Mouse (Mus musculus): Measurements from ENCODE around the gene Slc2a13. TPM values are rescaled to one million over a fixed set of nuclear protein-coding genes. Genes with fewer than 3 reads are reported as not detected.

Slc2a13 gene
- total and polyA plus RNA-seq, 2 experiments from 2014 or later, result 0.33 to 1.6 TPM

- Histone ChIP-seq H3K27ac (ENCODE audit: low read depth) (no peak overlapping the region), H3K9me3 (replicated peaks; ENCODE audit: control insufficient read depth, low read length) (no peaks in the 10 kb centered on the region), H3K4me1 (ENCODE audit: control insufficient read depth, insufficient read depth) (no peaks in the 10 kb centered on the region), H3K4me3 (ENCODE audit: low read depth, low read length) (no peak overlapping the region), H3K36me3 (replicated peaks; ENCODE audit: control insufficient read depth, insufficient read depth, low read length) (no peaks in the 10 kb centered on the region), H3K27me3 (ENCODE audit: control insufficient read depth, insufficient read depth, low read length) (no peaks in the 10 kb centered on the region), H3K9ac (replicated peaks; ENCODE audit: low read depth, low read length) (no peak overlapping the region), H3K4me2 (ENCODE audit: low read depth, low read length) (no peak overlapping the region)
- no peak for ATAC-seq (ENCODE audit: insufficient read depth, low read depth)
- no peak for TF ChIP-seq CTCF (IDR thresholded peaks at IDR 0.05; ENCODE audit: low read depth)
- TF ChIP-seq EP300 (IDR thresholded peaks at IDR 0.05; ENCODE audit: low read depth), result no peak
- no peak for DNase-seq (ENCODE audit: low spot score)
- 74% methylated on average over 4 of the region's 4 CpGs for WGBS
Measured at GRCm38 (mm10) chr15:91544586-91544985, 28.5 kb downstream of the Slc2a13 start.

GRCm38 (mm10) chr15:91538439-91538838, 34.6 kb downstream of the Slc2a13 start:
- Histone ChIP-seq H3K27ac (ENCODE audit: low read depth) (no peak overlapping the region), H3K27me3 (ENCODE audit: control insufficient read depth, insufficient read depth, low read length) (no peaks in the 10 kb centered on the region), H3K36me3 (replicated peaks; ENCODE audit: control insufficient read depth, insufficient read depth, low read length) (no peaks in the 10 kb centered on the region), H3K4me3 (ENCODE audit: low read depth, low read length) (no peak overlapping the region), H3K4me1 (ENCODE audit: control insufficient read depth, insufficient read depth) (no peaks in the 10 kb centered on the region), H3K9me3 (replicated peaks; ENCODE audit: control insufficient read depth, low read length) (no peaks in the 10 kb centered on the region), H3K4me2 (ENCODE audit: low read depth, low read length) (no peak overlapping the region), H3K9ac (replicated peaks; ENCODE audit: low read depth, low read length) (no peak overlapping the region)
- ATAC-seq (ENCODE audit: insufficient read depth, low read depth) (no peak), DNase-seq (ENCODE audit: low spot score) (no peak)
- TF ChIP-seq EP300 (IDR thresholded peaks at IDR 0.05; ENCODE audit: low read depth) (no peak), CTCF (IDR thresholded peaks at IDR 0.05; ENCODE audit: low read depth) (no peak)

GRCm38 (mm10) chr15:91526876-91527275, 46.2 kb downstream of the Slc2a13 start:
- no peak for ATAC-seq (ENCODE audit: insufficient read depth, low read depth)
- no peak overlapping the region for H3K27ac ChIP-seq (ENCODE audit: low read depth)
- no peak overlapping the region for H3K9ac ChIP-seq (replicated peaks; ENCODE audit: low read depth, low read length)
- H3K4me2 ChIP-seq (ENCODE audit: low read depth, low read length), result no peak overlapping the region
- 69% methylated on average over 2 of the region's 2 CpGs for WGBS
- DNase-seq (ENCODE audit: low spot score), result no peak
- no peaks in the 10 kb centered on the region for H3K4me1 ChIP-seq (ENCODE audit: control insufficient read depth, insufficient read depth)
- no peaks in the 10 kb centered on the region for H3K27me3 ChIP-seq (ENCODE audit: control insufficient read depth, insufficient read depth, low read length)
- no peak for TF ChIP-seq CTCF (IDR thresholded peaks at IDR 0.05; ENCODE audit: low read depth)
- TF ChIP-seq EP300 (IDR thresholded peaks at IDR 0.05; ENCODE audit: low read depth), result no peak
- no peak overlapping the region for H3K4me3 ChIP-seq (ENCODE audit: low read depth, low read length)
- no peaks in the 10 kb centered on the region for H3K9me3 ChIP-seq (replicated peaks; ENCODE audit: control insufficient read depth, low read length)
- H3K36me3 ChIP-seq (replicated peaks; ENCODE audit: control insufficient read depth, insufficient read depth, low read length), result no peaks in the 10 kb centered on the region

GRCm38 (mm10) chr15:91526166-91526565, 46.9 kb downstream of the Slc2a13 start:
- no peak for TF ChIP-seq CTCF (IDR thresholded peaks at IDR 0.05; ENCODE audit: low read depth)
- ATAC-seq (ENCODE audit: insufficient read depth, low read depth) (no peak), DNase-seq (ENCODE audit: low spot score) (no peak)
- no peak overlapping the region for H3K9ac ChIP-seq (replicated peaks; ENCODE audit: low read depth, low read length)
- no peaks in the 10 kb centered on the region for H3K36me3 ChIP-seq (replicated peaks; ENCODE audit: control insufficient read depth, insufficient read depth, low read length)
- no peak overlapping the region for H3K4me2 ChIP-seq (ENCODE audit: low read depth, low read length)
- 67% methylated on average over 3 of the region's 3 CpGs for WGBS
- no peak overlapping the region for H3K4me3 ChIP-seq (ENCODE audit: low read depth, low read length)
- H3K9me3 ChIP-seq (replicated peaks; ENCODE audit: control insufficient read depth, low read length), result no peaks in the 10 kb centered on the region
- H3K27ac ChIP-seq (ENCODE audit: low read depth), result no peak overlapping the region
- no peaks in the 10 kb centered on the region for H3K27me3 ChIP-seq (ENCODE audit: control insufficient read depth, insufficient read depth, low read length)
- H3K4me1 ChIP-seq (ENCODE audit: control insufficient read depth, insufficient read depth), result no peaks in the 10 kb centered on the region

GRCm38 (mm10) chr15:91524451-91524850, 48.6 kb downstream of the Slc2a13 start:
- 67% methylated on average over 10 of the region's 10 CpGs for WGBS
- Histone ChIP-seq H3K4me2 (ENCODE audit: low read depth, low read length) (no peak overlapping the region), H3K9me3 (replicated peaks; ENCODE audit: control insufficient read depth, low read length) (no peaks in the 10 kb centered on the region), H3K36me3 (replicated peaks; ENCODE audit: control insufficient read depth, insufficient read depth, low read length) (no peaks in the 10 kb centered on the region), H3K4me1 (ENCODE audit: control insufficient read depth, insufficient read depth) (no peaks in the 10 kb centered on the region), H3K27ac (ENCODE audit: low read depth) (no peak overlapping the region), H3K4me3 (ENCODE audit: low read depth, low read length) (no peak overlapping the region), H3K9ac (replicated peaks; ENCODE audit: low read depth, low read length) (no peak overlapping the region), H3K27me3 (ENCODE audit: control insufficient read depth, insufficient read depth, low read length) (no peaks in the 10 kb centered on the region)
- no peak for TF ChIP-seq EP300 (IDR thresholded peaks at IDR 0.05; ENCODE audit: low read depth)
- no peak for TF ChIP-seq CTCF (IDR thresholded peaks at IDR 0.05; ENCODE audit: low read depth)
- no peak for ATAC-seq (ENCODE audit: insufficient read depth, low read depth)
- no peak for DNase-seq (ENCODE audit: low spot score)

- WGBS, result 76% methylated on average over 6 of the region's 6 CpGs
- ATAC-seq (ENCODE audit: insufficient read depth, low read depth), result no peak
- H3K9me3 ChIP-seq (replicated peaks; ENCODE audit: control insufficient read depth, low read length), result no peaks in the 10 kb centered on the region
- H3K27ac ChIP-seq (ENCODE audit: low read depth), result no peak overlapping the region
- no peak for DNase-seq (ENCODE audit: low spot score)
- H3K4me2 ChIP-seq (ENCODE audit: low read depth, low read length), result no peak overlapping the region
- H3K4me1 ChIP-seq (ENCODE audit: control insufficient read depth, insufficient read depth), result peaks cover 6% of the 10 kb centered on the region; the same call in 1 of the 2 replicates
- TF ChIP-seq CTCF (IDR thresholded peaks at IDR 0.05; ENCODE audit: low read depth) (no peak), EP300 (IDR thresholded peaks at IDR 0.05; ENCODE audit: low read depth) (no peak)
- no peak overlapping the region for H3K4me3 ChIP-seq (ENCODE audit: low read depth, low read length)
- H3K9ac ChIP-seq (replicated peaks; ENCODE audit: low read depth, low read length), result no peak overlapping the region
- no peaks in the 10 kb centered on the region for H3K27me3 ChIP-seq (ENCODE audit: control insufficient read depth, insufficient read depth, low read length)
- no peaks in the 10 kb centered on the region for H3K36me3 ChIP-seq (replicated peaks; ENCODE audit: control insufficient read depth, insufficient read depth, low read length)
Measured at GRCm38 (mm10) chr15:91503291-91503690, 69.8 kb downstream of the Slc2a13 start.
